Mouse (Mus musculus) embryo, embryonic 10.5 days (tissue): Measurements from ENCODE around the gene Eid1.

Source experiments
- DNase-seq: peaks from one replicate; pipeline ENCODE4 v3.0.0-alpha.2; 2015; ENCODE audit warnings: low spot score

The Eid1 gene

DNA sequence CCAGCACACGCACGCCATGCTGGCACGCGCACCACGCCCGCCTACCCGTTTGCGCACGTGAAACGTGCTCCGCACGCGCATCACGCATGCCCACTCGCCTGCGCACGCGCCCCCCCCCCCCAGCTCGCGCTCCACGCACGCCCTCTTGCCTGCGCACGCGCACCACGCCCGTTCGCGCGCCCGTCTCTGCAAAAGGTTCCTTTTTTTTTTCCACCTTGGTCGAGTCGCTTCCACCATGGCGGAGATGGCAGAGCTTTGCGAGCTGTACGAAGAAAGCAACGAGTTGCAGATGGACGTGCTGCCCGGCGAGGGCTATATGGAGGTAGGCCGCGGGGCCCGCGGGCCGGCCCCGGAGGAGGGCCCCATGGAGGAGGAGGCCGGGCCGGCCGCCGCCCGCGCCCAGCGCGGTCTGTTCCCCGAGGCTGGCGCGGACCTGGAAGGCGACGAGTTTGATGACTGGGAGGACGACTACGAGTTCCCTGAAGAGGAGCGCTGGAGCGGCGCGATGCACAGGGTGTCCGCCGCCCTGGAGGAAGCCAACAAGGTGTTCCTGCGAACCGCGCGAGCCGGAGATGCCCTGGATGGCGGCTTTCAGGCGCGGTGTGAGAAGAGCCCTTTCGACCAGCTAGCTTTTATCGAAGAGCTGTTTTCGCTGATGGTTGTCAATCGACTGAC lies at the start of gene Eid1:
Gene Eid1, plus strand, starts transcription at position 139 of the 675 bp plus-strand sequence.
- peak; percentile 76 for DNase-seq

DNA sequence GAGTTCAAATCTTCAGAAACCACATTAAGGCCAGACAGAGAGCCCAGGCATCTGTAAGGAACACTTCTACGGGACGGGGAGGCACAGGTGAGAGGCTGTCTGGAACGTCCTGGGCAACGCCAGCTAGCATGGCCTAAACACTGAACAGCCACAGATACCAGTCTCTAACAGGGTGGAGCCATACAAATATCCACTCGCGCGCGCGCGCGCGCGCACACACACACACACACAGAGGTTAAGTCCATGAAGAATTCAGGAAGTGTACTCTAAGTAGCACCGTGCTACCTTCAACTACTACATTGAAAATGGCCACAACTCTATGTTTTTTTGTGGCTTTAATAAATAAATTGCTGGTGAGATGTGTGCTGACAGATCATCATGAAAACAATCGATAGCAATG lies 49.7 kb upstream of the Eid1 start:
- DNase-seq: no peak

DNA sequence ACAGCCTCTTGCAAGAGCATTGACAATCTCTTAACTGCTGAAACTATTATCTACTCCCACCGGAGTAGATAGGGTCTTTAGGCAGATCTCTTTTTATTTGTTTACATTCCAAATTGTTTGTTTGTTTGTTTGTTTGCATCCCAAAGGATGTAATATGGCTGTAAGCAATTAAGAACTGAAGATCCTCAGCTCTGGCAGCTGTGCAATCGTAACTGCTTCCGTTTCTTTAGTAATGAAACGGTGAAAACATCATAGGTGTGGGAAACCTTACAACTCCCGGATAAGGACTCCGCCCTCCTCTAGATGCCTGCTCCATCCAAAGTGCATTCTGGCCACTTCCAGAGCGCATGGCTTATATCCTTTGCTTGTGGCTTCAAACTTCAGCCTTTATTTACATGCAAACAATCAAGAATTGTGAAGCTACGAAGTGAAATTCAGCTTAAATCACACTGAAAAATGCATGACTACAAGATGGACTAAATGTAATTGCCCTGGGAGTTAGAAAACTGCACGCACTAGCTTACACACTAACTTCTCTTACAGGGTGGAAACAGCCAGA lies 48.7 kb upstream of the Eid1 start:
- DNase-seq: peak; percentile 43

DNA sequence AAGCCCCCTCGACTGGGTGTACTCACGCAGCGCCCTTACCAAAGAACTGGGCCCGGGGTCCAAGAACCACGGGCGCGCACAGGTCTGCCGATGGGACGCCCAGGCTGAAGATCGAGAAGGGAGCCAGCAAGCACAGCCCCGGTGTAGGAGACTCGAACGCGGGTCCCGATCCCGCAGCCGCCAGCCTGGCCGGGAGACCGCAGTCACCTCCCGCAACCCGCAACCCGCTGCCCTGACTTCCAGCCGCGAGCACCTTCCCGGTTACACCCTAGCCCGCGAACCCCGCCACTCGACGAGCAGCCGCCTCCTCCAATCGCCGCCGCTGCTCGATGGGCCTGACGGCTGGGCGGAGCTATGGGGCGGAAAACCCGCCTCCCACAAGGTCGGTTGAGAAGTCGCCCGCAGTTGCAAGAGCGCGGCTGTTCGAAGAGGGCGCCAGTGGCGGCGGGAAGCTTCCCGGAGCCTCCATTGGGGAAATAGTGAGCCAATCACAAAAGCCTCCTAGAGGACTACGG lies 48.0 kb upstream of the Eid1 start, which contains the start of gene Cep152:
Gene Cep152, minus strand, starts transcription at position 277 of the 515 bp plus-strand sequence.
- DNase-seq: peak; percentile 98

DNA sequence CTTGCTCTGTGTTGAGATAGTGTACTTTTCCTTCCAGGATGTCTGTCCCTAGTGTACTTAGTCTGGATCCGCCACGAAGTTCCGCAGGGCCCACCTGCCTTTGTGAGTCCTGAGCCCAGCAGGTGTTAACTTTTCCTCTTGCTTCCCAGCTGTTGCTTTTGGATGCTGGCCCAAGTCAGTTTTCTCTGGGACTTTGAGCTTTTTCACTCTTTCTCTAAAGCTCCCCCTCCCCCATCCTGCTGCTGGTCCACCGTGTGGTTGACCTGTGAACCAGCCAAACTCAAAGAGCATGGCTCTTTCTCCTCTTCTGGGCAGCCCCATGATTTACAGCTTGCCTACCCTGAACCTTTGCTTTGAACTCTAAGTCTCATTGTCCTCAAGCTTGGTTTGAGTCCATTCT lies 46.4 kb upstream of the Eid1 start:
- no peak for DNase-seq

DNA sequence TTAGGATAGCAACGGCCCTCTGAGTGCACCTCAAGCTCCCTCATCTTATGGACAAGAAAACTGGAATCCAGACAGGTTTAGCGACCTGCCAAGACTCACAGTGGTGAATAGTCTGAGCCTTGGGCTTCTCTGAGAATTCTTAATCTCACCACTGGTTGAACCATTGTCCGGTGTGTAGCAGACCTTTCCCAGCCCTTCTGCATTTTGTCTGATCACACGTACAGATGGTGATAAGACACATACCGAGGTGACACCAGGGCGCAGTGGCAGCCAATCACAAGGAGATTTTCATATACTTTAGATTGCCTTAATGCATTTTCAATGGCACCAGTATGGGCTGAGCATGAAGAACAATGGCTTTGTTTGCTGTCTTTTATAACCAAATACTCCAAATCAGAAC lies 44.4 kb upstream of the Eid1 start:
- no peak for DNase-seq

DNA sequence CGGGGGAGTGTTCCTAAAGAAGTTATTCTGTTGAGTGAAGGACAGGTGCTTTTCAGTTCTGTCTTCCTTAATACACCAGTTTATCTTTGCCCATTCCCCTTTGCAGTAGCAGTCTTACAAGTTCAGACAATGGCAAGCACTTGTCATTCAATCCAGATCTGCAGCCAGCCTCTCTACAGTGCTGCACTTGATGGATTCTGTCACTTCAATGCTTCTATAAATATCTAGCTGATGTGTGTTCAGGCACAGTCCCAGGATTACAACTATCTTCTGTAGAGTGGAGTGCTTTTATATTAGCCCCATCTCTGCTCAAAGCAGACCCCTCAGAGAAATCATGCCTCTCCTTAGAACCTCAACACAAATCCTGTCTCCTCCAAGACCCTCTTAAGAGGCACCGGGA lies 42.9 kb upstream of the Eid1 start:
- DNase-seq: no peak

DNA sequence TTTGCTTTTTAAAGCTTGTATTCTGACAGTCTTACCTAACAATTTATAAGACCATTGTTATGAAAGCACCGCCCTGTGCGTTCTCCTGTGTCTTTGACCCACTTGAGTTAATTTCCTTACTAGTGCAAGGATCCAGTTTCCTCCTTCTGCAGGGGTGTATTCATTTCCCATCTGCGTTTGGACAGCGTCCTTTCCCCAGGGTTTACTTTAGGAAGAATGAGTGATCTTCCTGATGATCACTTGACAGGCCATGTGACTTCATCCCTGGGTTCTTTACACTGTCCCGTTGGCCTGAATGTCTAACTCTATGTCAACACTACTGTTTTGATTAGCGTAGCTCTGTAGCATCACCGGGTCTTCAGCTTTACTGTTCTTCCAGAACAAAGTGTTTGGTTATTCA lies 35.6 kb upstream of the Eid1 start:
- DNase-seq: no peak

DNA sequence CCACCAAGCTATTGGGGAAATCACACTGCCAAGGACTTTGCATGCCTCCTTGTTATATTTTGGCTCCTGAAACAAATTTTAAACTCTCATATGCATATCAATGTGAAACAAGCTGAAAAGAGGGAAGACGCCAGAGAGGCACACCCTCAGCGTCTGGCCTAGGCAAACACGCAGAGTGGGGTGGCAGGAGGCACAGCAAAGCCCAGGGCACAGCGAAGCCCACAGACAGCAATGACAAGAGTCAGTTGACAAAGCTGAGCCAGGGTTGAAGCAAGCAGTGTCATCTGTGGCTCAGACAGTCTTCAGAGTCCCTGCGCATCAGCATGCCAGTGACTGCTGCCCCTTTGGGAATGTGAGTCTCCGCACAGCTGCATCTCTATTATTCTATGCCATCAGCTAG lies 28.0 kb upstream of the Eid1 start:
- no peak for DNase-seq

DNA sequence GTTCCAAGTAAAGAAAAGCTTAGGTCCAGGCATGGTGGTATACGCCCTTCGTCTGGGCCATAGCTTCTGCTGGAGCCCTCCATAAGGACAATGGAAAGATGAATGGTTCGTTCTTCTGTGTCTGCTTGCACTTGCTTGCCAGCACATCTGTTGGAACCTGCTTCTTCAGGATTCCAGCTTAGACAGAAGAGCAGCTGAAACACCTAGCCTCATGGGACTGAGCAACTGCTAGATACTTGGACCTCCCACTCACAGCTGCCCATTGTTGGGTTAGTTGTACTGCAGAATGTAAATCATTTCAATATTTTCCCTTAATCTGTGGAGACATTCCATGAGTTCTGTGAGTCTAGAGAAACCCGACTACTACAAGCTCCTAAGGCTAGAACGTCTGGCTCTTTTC lies 22.9 kb upstream of the Eid1 start:
- no peak for DNase-seq

DNA sequence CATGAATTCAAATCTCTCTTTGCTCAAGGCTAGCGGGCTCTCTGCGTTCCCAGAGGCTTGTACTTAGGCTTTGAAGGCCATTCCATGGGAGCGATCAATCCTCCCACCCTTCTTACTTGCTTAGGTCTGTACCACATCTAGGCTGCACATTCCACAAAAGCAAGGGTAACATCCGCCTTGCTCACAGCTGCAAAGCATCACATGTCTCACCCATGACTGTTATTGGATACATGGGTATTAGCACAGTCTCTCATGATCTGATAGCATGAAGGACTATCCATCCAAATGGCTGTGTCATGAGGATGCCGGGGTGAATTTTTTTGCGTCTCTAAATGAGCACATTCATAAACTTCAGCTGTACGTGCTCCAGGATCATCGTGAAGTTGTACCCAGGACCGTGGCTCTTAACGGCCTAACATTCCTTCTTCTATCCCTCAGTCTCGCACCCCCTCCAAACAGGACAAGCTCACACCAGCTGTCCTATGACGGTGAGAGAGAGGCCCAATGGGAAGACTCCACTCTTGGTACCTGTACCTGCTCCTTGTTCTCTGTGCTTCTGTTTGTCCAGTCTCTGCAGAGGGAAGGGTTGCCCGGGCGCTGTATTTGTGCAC lies 22.0 kb upstream of the Eid1 start:
- DNase-seq: no peak

DNA sequence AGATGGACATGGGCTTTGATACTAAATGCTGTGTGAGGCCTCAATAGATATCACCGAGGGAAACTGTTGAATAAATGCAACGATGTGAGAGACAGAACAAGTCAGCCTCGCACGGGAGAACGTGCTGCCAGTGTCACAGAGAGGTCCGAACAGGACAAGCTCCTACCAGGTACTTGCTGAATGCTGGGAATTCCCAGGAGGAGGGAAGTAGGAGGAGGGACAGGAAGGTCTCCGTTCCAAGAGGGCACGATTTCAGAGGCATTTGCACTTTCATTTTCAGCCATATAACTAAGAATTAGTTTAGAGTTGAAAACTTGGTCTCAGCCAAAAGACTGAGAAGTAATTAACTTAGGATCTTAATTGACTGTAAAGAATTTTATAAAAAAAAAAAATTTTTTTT lies 21.3 kb upstream of the Eid1 start:
- no peak for DNase-seq

DNA sequence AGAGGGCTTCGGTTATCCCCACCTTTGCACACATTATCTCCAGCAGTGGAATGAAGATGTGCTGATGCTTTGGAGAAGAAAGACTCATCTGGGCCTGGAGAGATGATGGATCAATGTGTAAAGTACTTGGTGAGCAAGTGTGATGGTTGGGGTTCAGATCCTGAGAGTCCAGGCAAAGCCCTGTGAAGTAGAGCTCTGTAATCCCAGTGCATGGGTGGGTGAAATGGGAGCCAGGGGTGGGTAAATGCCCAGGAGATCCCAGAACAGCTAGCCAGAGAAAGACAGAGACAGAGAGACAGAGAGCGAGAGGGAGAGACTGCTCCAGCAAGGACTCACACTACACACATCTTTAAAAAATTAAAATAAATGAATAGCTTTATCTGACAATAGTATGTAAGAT lies 19.6 kb upstream of the Eid1 start:
- no peak for DNase-seq

DNA sequence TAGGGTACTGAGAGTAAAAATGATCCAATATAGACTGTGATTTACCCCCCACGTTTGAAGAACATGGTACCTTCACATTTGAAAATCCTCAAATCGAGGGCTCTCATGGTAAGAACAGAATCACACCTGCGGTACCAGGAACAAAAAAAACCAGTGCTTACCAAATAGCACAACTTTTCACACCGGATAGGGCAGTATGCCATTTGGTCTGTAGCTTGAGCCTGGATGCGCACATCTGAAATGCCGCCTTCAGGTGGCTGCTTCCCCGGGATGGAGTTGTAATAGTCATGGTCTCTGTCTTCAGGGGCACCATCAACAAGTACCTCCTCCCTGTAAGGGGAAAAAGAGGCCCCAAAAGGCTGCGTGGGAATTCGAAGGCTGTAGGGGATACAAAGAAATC lies 17.5 kb upstream of the Eid1 start:
- DNase-seq: no peak

DNA sequence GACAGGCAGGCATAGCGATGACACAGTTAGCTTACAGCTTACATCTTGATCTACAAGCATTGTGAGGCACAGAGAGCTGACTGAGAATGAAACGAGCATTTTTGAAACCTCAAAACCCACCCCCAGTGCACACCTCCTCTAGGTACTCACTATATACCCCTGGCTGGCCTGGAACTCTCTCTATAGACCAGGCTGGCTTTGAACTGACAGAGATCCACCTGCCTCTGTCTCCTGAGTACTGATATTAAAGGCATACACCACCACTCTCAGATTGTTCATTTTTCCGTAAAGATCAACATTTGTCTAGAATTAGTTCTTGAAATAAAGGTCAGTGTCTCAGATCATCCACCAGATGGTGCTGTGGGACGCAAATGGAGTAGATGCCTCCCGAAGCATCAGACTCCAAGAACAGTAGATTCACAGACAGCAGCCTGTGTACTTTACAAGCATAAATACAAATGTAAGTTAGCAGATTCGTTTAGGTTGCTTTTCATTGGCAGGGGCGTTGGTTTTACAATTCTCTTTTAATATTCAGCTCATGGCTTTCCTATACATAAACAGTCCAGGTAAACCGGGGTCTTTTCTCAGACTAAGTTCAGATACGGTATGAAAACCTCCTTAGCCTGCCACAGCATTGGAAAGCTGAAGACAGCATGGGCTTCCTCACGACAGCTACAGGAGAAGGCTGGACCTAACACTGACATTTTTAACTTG lies 12.9 kb upstream of the Eid1 start:
- peak; percentile 87 for DNase-seq

DNA sequence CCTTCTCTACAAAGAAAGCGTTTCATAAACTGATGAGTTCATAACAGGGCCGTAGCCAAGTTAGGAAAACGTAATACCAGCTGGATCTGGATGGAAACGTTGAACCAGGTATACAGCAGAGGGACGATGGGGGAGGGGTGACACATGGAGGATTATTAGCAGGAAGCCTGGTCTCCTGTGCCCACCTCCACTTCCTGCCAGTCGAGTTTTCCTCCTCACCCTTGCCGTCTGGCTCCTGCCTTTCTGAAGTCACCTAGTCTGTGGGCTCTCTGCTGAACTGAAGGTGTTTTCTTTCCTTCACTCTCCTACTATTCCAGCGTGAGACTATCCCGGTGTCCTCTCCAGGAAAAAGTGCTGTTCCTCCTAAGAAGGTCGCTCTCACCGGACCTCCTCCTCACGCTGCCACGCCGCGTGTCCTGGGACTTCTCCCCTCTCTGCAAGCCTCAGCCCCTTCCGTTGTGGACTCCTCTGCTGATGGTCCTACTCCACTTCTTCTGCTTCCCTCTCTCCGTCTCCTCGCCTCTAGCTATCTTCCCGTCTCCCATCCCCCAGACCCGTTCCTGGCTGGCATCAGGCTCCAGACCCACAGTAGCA lies 12.3 kb upstream of the Eid1 start:
- DNase-seq: peak; percentile 46

DNA sequence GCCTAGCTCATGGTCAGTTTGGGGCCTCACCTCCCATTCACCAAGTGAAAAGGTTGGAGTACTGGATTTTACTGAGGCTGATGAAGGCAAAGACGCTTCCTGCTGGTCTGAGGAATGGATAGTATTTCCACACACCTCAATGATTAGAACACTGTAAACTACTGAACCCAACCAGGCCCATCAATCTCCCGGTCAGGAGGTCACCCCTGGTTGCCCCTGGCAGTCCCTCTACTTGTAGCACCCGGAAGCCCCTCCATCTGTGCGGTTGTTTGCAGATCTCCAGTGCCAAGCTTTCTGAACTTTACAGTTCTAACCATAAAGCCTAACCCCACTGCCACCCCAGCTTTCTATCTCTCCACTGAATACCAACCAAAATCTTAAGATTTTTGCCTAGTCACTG lies 11.7 kb upstream of the Eid1 start:
- DNase-seq: peak; percentile 8

DNA sequence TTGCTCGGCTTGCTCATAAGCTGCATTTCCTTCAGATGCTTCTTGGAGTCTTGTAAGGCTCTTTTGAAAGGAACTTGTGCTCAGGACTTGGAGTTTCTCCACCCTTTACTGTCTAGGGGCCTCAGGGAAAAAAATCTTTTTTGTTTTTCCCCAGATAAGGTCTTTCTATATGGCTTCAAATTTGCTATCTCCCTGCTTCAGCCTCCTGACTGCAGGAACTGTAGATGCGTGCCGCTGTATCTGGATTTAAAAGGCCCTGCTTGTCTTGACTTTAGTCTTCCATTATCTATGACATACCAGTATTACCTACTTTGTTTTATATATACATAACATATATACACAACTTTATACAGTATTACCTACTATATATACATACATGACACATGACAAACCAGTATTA lies 10.4 kb upstream of the Eid1 start:
- DNase-seq: no peak

DNA sequence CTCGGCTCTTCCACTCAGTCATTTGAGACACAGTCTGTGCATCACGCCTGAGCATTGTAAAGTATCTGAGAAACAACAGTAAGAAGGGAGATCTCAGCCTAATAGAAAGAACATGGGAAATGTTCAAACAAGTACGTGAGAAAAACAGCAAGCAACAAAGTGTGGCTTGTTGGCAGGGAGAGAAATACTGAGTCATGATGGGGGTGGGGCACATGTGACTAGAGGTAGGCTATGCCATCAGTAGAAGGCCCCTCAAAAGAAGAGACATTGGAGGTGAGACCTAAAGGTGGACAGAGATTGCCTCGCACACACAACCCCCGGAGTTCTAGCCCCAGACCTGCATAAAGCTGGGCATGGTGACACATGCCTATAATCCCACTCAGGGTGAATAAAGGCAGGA lies 7.7 kb upstream of the Eid1 start:
- no peak for DNase-seq

DNA sequence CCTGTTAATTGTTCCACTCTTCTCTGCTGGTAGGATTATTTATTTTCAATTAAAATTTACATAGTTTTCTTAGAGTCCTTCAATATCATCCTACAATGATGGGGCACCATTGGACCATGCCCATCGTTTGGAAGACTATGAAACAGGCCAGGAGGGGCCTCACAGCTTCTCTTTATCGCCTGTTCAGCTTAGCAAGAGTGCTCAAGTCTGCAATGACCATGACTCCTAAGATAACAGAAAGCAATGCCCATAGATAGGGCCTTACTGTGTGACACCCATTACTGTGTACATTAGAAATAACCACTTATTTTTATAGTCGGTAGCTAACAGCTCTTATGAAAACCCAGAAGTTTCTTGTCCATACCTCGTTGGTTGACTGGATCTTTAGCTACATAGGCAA lies 7.0 kb upstream of the Eid1 start:
- no peak for DNase-seq

DNA sequence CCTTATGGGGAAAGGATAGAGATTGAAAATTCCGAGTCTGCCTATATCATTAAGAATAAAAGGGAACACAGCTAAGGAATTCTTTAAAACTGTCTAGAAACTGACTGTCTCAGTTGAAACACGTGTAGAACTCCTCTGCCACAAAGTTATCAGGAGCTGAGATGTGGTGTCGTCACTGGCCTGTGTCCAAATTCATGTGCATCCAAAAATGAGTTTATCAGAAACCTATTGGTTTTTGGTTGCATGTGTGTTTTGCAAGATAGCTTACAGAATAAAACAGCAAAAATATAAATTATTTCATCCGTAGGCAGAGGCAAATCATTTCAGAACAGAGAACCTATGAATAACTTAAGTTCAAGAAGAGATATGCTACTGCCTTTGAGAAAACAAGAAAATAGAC lies 6.2 kb upstream of the Eid1 start:
- no peak for DNase-seq

DNA sequence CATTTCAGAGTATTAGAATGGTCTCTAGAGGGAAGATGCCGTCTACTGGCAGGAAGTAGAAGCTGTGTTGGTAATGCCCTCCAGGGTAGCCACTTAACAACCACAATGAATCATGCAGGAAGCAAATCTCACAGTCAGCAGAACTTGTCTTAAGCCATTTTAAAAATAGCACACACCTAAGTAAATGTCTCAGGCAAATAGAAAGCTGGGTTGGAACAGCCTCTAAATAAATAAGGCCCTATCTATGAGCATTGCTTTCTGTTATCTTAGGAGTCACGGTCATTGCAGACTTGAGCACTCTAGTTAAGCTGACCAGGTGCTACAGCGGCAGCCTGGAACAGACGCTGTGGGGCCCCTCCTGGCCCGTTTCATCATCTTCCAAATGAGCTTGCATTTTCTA lies 5.7 kb upstream of the Eid1 start:
- no peak for DNase-seq

DNA sequence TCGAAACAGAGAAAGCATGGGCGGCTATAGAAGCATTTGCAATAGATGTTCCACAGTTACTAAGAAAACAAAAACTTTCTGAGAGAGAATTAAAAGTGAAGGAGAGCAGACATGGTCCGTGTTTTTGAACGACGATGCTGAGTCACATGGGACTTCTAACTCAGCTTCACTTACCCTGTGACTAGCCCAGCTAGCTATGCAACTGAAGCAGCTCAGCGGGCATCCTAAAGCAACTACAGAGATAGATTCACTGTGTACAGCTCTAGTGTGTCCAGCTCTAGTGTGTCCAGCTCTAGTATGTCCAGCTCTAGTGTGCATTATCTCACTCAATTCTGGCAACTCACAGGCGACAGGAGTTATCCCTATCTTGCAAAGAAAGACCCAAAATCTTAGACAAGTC lies 5.2 kb upstream of the Eid1 start:
- DNase-seq: no peak
